Mouse (Mus musculus): Measurements from ENCODE around the gene Hectd1.

The Hectd1 gene

GRCm38 (mm10) chr12:51699623-51700393 is 129.5 kb downstream of the Hectd1 start:
- no peak for DNase-seq

DNA sequence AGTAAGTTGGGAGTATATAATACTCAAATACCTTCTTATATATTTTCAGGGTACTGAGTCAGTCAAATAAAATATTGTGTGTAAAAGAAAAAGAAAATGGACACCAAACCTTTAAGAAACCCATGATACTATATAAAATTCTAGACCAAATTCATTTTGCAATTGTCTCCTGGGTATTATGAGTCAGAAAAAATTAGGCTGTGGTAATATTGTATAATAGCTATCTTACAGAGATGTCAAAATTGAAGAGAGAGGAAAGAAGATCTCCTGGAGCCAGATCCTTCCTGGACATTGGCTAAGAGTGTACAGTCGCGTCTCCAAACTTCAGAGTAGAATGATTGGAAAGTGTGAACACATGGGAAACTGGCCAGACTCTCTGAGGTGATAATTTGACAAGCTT is 133.2 kb downstream of the Hectd1 start:
- DNase-seq = no peak

- DNase-seq = no peak
These were observed 134.4 kb downstream of the Hectd1 start for GRCm38 (mm10) chr12:51694966-51695365.

DNA sequence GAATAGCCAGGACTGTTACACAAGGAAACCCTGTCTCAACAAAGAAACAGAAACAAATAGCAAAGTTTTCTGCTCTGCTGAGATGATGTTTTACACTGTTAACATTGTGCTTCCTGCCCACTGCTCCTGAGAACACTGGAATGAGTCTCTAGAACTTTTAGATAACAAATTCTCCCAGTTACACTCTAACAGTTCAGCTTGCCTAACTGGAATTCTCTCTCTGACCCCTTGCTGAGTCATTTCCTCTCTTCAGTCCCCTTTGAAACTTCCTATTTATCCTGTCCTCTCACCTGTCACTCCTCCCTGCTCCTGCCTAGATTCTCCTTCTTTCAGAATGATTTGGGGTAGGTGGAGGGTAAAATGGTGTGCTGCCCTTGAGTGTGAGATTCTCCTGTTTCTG is 135.2 kb downstream of the Hectd1 start:
- no peak for DNase-seq
